Mouse (Mus musculus) neutrophil, adult 5-6 weeks (primary cell): Measurements from ENCODE around the gene Rgmb. TPM values are rescaled to one million over a fixed set of nuclear protein-coding genes. Genes with fewer than 3 reads are reported as not detected.

Experiments
- ATAC-seq: fragments of 151-379, 151-347 bp; 2 replicates; pipeline ENCODE4 v1.8.0; 2017; ENCODE audit warnings: mild to moderate bottlenecking, moderate TSS enrichment; ENCODE audit not compliant: insufficient number of reproducible peaks, poor library complexity, low FRiP score, severe bottlenecking; ENCODE audit errors: extremely low read depth
- total RNA-seq: library from RNA; stranded (forward); fragments of 200-1000 nt; gene quantifications from 2 replicates; pipeline ENCODE4 v1.2.3, GENCODE M21; 2017

The Rgmb gene
- total RNA-seq, 1 experiment from 2014 or later = 0.93 TPM

DNA sequence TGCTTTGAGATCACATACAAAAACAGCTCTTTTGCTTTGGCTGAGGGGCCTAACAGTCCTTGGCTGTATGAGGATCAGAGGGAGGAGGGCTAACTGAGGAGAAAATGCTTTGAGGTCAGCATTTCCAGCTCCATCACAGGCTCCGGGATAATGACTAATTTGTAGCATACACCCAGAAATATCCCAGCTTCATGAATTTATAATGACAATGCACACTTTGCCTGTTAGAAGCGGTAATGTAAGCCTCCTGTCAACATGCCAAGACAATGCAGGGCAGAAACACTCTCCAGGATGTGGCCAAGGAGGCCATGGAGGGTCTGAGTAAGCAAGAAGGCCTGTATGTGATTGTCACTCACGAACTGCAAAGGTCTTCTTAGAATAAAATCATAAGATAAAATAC is 7.0 kb downstream of the Rgmb start:
- ATAC-seq = no peak

DNA sequence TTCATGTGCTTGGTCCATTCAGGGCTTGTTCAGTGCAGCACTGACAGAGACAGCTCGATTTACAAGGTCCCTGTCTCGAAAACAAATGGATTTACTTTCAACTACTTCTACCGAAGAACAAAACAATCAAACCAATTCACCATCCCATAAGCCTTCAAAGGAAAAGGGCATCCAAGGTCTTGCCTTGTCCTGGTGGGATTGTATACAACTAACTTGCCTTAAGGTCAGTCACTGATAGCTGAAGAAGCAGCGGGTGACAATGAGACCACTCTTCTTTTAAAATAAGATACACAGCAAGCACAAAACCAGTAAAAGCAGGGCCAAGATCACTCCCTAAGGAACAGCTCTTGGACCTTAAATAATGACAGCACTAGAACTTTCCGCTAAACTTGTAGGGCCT is 7.6 kb downstream of the Rgmb start:
- no peak for ATAC-seq

DNA sequence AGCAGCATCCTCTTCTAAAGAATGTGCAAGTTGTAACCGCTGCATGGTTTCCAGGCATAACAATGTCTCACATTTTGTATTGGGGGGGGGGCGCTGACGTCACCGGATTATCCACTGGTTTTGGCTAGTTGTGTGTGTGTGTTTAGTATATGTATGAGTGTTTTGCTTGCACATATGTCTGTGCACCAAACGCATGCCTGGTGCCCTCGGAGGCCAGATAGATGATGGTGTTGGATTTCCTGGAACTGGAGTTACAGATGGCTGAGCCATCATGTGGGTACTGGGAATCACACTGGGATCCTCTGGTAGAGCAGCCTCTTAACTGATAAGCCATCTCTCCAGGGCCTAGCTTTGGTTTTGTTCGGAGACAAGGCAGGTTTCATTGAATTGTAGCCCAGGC is 8.5 kb downstream of the Rgmb start:
- no peak for ATAC-seq

DNA sequence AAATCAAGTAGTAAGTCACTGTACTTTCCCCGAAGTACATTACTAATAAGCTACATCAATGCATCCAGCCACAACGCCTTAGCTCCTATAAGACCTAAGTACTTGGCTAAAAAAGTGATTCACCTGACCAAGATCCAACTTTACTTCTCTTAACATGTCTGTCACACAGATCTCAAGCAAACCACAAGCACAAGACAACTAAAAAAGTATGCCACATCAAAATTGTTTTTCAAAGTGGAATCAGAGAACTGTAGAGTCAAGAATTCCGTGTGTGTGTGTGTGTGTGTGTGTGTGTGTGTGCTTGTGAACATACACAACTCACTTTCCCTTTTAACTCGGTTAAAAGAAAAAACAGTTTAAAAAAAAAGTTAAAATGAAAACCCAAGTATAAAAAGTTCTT is 9.1 kb downstream of the Rgmb start:
- no peak for ATAC-seq

DNA sequence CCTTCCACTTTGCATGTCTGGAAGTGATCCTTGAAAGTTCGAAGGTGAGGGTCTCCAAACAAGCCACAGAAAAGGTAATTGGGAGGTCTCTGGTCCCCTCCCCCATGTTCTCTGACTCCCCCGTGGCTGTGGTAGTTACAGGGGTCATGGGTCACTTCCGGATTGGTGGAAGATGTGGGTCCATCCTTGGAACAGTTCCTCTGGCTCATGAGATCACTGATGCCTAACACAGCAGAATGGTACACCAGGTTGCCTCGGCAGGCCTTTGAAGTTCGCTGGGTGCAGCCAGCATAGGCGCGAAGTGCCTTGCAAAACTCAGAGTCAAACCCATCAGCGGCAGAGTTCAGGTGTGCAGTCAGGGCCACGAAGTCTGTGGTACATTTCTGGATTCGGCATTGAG is 10.1 kb downstream of the Rgmb start:
- ATAC-seq = no peak

DNA sequence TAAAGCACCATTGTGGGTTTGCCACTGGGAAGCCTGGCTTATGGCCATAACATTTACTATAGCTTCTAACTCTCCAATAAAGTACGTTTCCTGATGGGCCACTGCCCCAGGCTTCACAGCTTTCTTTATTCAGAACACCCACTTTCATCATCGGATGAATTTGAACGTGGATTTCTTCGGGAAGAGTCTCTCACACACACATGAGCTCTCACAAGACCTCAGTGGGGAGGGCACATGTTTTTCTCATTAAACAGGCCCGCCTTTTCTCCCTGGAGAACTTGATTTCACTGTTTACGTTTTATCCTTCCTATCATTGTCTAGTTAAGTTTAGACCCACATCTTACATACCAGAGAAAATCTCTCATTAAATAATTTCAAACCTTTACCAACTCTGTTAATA is 10.7 kb downstream of the Rgmb start:
- no peak for ATAC-seq

DNA sequence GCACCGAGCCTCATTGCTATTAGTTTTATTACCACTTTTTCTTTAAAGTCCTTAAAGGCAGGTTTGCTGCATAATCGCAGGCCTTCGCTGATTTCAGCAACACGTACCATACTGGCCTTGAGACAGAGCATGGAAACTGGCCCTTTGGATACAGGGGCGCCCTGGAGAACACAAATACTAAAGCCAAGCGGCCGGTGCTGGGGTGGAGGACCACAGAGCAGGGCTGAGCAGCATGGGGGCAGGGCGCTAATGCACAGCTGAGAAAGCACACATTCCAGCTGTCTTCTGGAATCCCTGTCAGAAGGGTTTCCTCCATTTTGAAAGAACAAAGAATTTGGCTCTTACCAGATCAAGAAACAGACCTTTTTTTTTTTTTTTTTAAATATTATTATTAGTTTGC is 12.5 kb downstream of the Rgmb start:
- no peak for ATAC-seq

DNA sequence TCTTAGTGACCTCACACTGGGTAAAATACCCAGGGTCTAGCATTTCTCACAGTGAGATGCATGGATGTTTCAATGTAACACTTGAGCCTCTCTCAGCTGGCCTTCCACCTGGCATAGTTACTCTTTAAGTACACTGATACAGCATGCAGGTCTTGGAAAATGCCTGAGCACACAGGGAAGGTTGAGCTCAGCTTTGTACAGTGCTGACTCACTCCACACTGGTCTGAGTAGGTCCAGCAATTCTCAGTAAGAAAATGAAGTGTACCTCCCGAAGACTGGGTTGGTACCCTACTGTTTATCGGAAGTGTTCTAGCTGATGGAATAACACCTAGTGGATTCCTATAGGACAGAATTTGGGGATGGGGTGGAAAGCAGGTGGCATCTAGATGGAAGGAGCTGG is 13.2 kb downstream of the Rgmb start:
- ATAC-seq = no peak

DNA sequence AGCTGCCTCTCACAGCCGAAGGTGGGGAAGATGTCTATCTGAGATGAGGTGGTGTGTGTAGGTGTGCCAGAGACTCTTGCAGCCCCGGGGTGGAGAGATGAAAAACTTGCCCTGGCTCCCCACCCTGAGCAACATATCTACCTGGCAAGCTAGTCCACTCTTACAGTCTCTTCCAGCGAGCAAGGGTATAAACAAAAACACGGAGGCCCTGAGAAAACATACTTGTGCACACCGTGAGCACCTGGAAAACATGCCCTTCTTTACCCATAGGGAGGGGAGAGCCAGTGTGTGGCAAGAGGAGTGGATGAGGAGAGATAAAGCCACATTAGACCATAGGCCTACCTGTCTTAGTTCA is 13.8 kb downstream of the Rgmb start:
- no peak for ATAC-seq

DNA sequence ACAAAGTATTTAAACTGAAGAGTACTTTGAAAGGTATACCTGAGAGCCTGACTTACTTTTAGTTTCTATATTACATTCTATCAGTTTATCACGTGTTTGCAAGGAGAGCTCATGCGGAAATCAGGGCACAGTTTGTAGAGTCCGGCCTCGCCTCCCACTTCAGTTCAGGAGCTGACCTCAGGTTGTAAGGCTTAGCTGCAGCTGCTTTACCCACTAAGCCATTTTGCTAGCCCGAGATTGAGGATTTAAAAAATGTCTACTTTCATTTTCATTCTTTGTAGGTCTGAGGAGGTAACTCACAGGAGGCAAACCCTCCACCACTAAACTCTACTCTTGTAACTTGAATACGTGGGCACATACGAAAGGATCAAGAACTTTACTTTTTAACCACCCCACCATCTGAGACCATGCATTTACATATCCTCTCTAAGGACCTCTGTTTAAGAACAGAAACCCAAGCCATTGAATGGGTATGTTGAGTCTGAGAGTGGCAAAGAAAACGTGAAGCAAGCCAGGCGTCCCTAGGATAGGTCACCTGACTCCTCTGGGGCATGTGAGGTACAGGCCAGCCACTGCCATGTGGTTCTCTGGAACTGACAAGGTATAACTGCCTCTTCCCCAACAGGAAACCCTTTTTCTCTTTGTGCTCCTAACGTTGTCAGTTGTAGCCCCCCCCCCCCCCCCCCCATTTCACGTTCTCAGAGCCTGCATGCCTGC is 14.3 kb downstream of the Rgmb start:
- 0 out of 2 replicates have a peak, but pooled peaks have one; percentile 13 for ATAC-seq

DNA sequence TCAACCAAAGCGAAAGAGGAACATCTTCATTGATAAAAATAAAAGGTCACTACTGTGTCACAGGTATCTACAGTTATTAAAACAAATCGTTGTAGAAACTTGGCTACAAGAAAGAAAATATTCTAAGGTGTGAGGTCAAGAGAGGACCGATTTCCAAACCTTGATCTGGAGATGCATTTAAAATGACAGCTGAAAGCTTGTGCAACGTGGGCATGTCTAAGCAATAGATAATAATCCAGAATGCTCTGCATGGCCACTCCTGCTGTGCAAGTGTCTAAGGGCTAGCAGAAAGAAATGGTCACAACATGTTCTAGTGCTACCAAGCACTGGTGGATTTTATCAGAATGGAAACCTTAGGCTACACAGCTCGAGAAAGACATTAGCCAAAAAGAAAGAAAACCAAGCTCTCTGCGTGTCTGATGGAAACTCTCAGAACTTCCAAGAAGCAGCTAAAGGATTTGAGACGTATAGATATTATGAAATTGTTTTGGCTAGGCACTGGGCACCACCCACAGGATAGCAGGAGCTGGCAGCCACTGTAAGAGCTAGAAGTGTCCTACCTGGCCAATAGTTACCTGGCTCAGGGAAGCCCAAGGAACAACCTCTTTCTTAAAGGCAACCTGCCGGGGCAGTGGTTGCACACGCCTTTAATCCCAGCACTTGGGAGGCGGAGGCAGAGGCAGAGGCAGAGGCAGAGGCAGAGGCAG is 15.4 kb downstream of the Rgmb start:
- no peak for ATAC-seq

DNA sequence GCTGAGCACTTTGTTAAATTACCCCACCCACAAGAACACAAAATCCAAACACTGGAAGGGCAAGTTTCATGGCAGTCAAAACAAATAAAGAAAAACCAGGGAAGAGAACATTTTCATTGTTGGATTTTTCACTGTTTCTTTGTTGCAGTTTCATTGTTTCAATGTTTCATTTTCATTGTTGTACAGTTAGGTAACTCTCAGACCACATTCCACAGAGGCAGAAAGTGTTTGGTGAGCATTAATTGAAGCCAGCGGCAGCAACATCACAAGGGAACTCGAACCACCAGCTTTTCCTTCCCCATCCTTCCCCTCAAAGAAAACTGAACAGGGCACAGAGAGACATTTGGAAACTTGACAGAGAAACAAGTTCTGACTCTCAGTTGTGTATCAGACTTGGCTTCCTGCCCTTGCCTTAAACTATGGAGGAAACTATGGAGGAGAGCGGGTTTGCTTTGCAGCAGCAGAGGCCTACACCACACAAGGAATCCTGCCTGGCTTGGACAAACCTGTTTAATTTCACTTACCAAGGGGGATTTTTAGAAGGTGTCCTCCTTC is 17.1 kb downstream of the Rgmb start:
- no peak for ATAC-seq

DNA sequence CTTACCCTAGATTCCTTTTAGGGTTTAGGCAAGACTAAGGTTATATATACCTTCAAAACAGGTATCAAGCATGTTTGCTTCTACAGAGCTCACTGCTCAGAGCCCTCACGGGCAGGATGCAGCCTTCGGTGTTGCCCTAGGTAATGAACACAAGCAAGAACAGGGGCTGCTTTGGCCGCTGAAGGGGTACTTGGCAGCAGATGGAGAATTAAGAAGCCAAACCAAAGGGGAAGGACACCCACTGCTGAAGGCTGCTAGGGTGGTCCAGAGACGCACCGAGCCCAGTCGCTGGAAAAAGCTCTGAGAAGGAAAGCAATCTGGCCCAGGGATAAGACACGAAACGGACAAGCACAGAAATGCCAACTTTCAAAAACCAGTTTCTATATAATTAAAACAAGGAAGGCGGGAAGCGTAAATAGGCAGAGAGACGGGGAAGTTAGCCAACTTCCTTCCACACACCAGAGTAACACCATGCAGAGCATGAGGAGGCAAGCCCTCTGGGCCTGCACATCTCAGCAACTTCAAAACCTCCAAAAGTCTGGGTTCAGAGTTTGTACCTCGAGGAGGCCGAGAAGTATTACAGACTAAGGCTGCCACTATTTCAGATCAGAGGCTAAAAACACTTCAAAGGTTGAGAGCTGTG is 18.6 kb downstream of the Rgmb start:
- no peak for ATAC-seq

DNA sequence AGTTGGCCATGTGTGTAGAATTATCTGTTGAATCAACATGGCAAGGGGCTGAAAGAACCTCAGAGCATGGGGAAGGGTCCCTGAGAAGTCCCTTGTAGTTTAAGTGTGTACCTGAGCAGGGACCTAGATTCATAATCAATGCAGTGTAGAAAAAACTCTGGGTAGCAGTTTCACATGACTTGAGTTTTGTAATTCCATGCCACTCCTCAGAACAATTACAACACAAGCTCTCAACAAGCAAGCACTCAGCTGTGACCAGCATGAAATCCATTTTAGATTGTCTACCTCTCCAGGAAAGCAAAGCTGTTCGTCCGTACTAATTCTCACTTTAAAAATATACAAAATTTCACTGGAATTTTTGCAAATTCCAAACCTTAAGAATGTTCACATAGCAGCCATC is 20.9 kb downstream of the Rgmb start:
- no peak for ATAC-seq

DNA sequence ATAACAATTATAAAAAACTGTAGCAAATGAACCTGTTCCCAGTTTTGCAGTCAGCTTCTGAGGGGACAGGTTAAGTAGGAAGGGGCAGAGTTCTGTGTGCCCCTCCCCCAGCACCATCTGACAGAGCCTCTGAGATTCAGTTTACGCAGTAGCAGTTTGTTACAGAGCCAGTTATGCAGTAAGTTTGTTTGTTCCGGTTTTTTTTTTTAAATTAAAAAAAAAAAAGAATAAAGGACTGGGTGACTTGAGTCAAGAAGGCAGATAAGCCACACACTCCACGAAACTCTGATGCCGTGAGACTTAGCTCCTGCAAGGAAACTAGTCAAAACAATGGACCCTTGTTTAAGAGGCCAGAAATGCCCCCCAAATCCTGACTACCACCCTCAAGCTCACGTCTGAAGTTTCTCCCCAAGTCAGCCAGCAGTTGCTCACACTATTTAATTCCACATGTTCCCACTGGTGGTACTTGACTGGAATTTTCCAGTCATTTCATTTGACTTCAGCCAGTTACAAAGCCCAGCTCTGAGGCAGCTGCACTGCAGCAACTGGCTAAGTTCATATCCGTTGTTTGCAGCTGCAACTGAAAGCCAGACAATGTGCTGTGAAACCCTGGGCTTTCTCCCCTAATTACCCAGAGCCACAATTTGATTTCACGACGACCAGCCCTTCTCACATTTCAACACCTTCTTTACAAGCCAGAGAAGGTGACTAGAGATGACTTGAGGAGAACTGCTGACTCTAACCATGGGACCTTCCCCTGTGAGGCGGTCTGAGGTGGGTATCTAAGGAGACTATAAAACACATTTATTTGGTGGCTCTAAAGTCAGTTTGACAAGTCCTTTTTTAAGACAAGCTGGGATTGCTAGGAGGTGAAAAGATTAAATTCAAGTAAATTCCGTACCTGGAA is 22.1 kb downstream of the Rgmb start:
- no peak for ATAC-seq

DNA sequence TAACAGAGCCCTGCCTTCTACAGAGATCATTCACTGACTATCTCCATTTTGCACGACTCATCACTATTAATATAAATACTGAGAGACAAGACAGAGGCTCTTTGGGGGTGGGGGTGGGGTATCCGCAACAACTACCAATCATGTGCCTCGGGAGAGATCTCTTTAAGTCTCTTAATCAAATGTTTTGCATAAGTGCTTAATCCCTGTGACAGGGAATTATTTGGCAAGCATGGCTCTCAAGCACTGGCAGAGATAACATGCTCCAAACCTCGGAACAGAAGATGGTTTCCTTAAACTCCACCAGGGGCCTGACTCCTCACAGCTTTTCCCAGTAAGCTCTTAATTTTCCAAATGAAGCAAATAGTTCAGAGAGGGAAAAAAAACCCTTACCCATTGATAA is 22.8 kb downstream of the Rgmb start:
- no peak for ATAC-seq

DNA sequence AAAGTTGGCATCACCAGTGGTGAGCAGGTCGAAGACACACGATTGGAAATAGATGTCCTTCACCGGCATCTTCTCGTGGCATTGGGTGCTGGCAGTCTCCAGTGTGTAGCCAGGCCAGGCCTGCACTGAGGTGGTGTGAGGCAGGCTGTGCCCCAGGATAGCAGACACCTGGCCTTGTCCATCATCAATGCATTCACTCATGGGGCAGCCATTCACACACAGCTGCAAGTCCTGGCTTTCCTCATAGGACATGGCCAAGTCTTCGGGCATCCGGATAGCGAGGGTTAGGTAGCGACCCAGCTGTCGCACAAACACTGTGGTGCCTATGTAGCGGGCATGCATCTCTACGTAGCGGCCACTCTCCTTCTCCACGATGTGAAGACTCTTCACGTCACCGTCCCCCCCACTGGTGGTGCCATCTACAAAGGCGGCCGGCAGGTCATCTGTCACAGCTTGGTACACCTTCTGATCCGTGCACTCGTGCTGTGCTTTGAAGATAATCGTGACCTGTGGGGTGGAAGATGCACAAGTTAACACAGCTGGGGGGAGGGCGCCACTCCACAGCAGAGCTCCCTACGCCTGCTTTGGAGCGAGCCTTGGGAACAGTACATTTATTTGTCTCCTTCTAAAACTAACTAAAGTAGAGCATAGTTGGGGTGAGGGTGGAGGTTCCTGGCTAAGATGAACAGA is 23.4 kb downstream of the Rgmb start:
- ATAC-seq = no peak

DNA sequence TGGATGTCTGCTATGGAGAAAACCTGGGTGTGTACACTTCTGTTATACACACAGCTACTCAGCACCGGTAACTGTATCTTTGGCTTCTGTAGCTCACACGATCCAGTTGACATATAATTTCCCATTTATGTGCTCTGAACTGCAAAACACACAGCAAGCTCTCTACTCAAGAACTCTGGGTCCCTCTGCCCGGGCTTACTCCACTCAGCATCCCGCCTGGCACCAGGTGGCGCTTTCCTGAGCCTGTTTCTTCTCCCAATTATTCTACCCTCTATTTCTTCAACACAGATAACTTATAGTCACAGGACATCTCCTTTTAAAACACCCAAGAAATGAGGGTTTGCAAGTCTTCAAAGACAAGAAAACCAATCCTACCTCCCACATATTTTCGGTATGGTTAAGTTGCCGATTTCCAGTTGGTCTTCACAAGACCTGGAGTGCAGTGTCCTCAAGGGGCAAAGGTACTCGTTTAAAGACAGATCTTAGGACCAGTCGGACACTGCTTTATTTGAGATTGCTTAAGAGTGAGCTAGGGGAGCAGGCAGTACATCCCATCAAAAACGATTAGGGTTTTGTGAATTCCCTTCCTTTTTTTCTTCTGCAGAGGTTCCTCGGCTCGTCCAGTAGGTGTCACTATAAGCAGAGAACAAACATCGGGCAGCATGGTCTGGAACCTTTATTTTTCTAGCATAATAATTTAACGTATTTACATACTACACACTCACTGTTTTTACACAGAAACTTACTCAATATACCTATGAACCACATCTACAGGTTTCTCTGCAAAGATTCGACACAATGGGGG is 26.6 kb downstream of the Rgmb start:
- ATAC-seq = peak; percentile 59; the same call in 1 of the 2 replicates
